Mouse (Mus musculus) thymus, adult 2 months (tissue): ENCODE measurements around the gene Hes2.

Source experiments
- CTCF ChIP-seq: fragments of 200-500 bp; IDR thresholded peaks from 2 replicates; pipeline ENCODE4 v1.5.1; 2012; ENCODE audit warnings: mild to moderate bottlenecking, control low read depth, low read length, moderate library complexity, borderline replicate concordance; ENCODE audit not compliant: control insufficient read depth, poor library complexity, insufficient read depth; ENCODE audit errors: extremely low read depth
- POLR2A ChIP-seq: fragments of 200-500 bp; IDR thresholded peaks from 2 replicates; pipeline ENCODE4 v1.6.1; 2012; ENCODE audit warnings: mild to moderate bottlenecking, low read length, control low read depth, moderate library complexity; ENCODE audit not compliant: control insufficient read depth, poor library complexity, insufficient read depth; ENCODE audit errors: extremely low read depth

DNA sequence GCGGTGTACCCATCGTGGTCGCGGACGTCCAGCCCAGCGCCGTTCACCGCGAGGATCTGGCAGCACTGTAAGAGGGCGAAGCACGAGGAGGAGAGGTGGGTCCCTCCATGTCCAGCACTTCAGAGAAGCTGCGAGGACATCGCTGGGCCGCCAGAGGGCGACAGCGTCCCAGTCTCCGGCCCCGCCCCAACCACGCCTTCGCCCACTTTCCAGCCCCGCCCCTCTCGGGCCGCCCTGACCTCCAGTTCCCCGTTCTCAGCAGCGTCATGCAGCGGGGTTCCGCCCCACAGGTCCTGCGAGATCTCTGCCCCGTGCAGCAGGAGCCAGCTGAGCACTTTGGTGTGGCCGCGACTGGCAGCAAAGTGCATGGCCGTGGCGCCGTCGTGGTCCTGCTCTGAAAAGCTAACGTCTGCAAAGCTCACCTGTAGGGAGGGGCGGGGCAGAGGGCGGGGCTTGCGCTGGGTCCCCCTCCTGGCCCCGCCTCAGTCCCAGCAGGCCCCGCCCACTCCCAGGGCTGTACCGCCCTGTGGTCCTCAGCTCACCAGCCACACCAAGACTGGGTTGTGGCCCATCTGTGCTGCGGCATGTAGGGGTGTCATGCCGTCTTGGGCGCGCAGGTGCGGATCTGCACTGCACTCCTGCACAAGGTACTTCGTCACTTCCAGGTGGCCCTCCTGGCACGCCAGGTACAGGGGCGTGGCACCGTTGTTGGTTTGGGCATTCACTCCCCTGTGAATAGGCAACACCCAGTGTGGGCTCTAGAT is 20.0 kb upstream of the Hes2 start:
- peak; percentile 82; the same call in 1 of the 2 replicates for TF ChIP-seq CTCF
- no peak for TF ChIP-seq POLR2A
